Mouse (Mus musculus): Measurements from ENCODE around the gene Krtcap2. TPM values are rescaled to one million over a fixed set of nuclear protein-coding genes. Genes with fewer than 3 reads are reported as not detected.
A peak's percentile ranks its signal among the peaks of the same experiment; 100 is the strongest.

The Krtcap2 gene
- polyA plus RNA-seq, 1 experiment from 2014 or later: 244 TPM

- WGBS: under 1% methylated on average over 29 of the region's 29 CpGs
These were observed 34.4 kb downstream of the Krtcap2 start for GRCm38 (mm10) chr3:89280050-89280605.

DNA sequence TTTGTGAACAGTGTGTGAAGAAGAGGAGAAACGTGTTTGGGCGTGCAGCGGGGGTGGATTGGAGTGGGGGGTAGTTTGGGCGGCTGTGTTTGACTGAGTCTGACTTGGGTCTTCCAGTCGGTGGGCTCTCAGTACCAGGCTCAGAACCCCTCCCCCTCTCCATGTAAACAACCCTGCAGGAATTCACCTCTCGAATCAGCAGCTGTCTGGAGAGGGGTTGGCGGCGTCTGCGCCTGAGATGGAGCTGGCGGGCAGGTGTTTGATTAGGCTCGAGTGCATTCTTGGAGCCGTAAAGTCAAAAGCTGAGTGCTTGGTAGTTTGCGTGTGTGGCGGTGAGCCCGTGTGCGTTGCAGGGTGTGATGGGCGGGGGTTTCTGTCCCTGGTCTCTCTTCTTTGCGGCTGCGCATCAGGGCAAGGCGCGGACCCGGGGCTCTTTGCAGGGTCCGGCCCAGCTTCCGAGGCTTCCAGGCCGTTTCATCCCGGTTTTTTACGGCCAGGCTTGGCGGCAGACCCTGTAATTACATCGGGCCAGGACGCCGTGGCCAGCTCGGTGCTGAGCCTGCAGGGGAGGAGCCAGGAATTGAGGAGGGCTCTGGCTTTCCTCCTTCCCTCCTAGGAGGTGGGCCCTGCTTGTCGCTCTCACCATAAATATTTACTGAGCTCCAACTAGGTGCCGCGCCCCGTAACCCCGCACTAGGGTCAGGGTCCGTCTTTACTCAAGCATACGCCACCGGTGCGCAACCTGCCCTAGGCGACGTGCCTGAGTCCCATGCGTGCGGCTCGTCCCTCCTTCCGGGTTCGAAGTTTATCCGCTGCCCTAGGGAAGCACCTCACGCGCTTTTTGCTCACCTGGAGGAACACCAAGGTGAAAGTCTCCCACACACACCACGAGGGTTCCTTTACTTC is 35.1 kb downstream of the Krtcap2 start, which contains the start of gene Efna1:
Efna1 (minus strand) TSS at position 537 of the 906 bp plus-strand sequence.
- Histone ChIP-seq H3K9me3 (no peaks in the 10 kb centered on the region), H3K36me3 (replicated peaks) (peaks cover 4% of the 10 kb centered on the region; the same call in 1 of the 2 replicates), H3K27ac (replicated peaks) (peak within 1 kb of the TSS; percentile 86), H3K4me1 (peaks cover 75% of the 10 kb centered on the region), H3K27me3 (replicated peaks; ENCODE audit: low read depth, poor library complexity, severe bottlenecking) (peaks cover 75% of the 10 kb centered on the region), H3K4me3 (peak within 1 kb of the TSS; percentile 65)
- WGBS: under 1% methylated on average over 52 of the region's 52 CpGs
- peak; percentile 70 for DNase-seq (ENCODE audit: low spot score)

More at GRCm38 (mm10) chr3:89280050-89280605, 34.4 kb downstream of the Krtcap2 start:
- Histone ChIP-seq H3K27ac (replicated peaks) (peak overlapping the region; percentile 86; the same call in 1 of the 2 replicates), H3K4me3 (peak overlapping the region; percentile 65), H3K4me1 (peaks cover 71% of the 10 kb centered on the region), H3K36me3 (replicated peaks) (peaks cover 11% of the 10 kb centered on the region), H3K9me3 (no peaks in the 10 kb centered on the region), H3K27me3 (replicated peaks; ENCODE audit: low read depth, poor library complexity, severe bottlenecking) (peaks cover 80% of the 10 kb centered on the region)
- DNase-seq (ENCODE audit: low spot score): no peak

DNA sequence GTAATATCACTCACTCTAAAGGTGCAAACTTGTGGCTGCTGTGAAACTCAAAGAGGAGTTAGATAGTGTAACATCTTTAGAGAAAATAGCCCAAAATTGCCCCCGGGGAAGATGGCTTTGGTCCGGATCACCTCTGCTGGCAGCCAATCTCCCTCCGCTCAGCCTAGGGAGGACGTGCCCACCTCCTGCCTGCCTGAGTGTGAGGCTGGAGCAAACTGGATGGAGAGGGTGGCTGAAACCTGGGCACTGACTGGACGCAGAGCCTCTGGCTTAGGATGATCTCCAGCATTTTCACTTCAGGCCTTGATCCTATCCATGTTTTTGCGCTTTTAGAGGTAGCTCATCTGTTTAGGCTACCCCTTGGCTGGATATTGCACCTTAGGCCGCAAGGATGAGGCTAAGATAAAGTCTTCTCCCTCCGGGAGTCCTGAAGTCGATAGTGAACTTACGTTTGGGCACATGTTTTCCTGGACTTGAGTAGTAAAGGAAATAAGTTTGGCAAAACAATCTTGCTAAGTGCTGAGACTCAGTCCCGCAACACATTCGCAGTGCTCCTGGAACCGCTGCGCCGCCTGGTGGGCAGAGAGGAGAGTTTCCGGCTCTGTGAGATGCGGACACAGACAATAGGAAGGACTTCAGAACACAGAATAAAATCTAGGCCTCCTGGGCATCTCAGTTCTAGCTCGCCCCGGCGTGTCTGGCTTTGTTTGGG is 36.0 kb downstream of the Krtcap2 start:
- peak; percentile 90 for DNase-seq (ENCODE audit: low spot score)
- Histone ChIP-seq H3K27ac (replicated peaks) (peak overlapping the region; percentile 86), H3K9me3 (no peaks in the 10 kb centered on the region), H3K36me3 (replicated peaks) (no peaks in the 10 kb centered on the region), H3K4me1 (peaks cover 72% of the 10 kb centered on the region), H3K4me3 (peak overlapping the region; percentile 65), H3K27me3 (replicated peaks; ENCODE audit: low read depth, poor library complexity, severe bottlenecking) (peaks cover 66% of the 10 kb centered on the region)
- WGBS: 11% methylated on average over 20 of the region's 20 CpGs

GRCm38 (mm10) chr3:89282291-89282643 is 36.5 kb downstream of the Krtcap2 start:
- no peak overlapping the region for H3K4me3 ChIP-seq
- H3K9me3 ChIP-seq: no peaks in the 10 kb centered on the region
- DNase-seq (ENCODE audit: low spot score): no peak
- peaks cover 61% of the 10 kb centered on the region for H3K27me3 ChIP-seq (replicated peaks; ENCODE audit: low read depth, poor library complexity, severe bottlenecking)
- WGBS: 23% methylated on average over 4 of the region's 4 CpGs
- peak overlapping the region; percentile 70 for H3K27ac ChIP-seq (replicated peaks)
- H3K4me1 ChIP-seq: peaks cover 72% of the 10 kb centered on the region
- H3K36me3 ChIP-seq (replicated peaks): no peaks in the 10 kb centered on the region

- Histone ChIP-seq H3K27ac (replicated peaks) (no peak overlapping the region), H3K4me3 (no peak overlapping the region), H3K9me3 (no peaks in the 10 kb centered on the region), H3K27me3 (replicated peaks; ENCODE audit: low read depth, poor library complexity, severe bottlenecking) (peaks cover 41% of the 10 kb centered on the region), H3K36me3 (replicated peaks) (no peaks in the 10 kb centered on the region), H3K4me1 (peaks cover 72% of the 10 kb centered on the region)
- DNase-seq (ENCODE audit: low spot score): no peak
- WGBS: 88% methylated on average over 3 of the region's 3 CpGs
These were observed 38.5 kb downstream of the Krtcap2 start for GRCm38 (mm10) chr3:89284261-89284660.

DNA sequence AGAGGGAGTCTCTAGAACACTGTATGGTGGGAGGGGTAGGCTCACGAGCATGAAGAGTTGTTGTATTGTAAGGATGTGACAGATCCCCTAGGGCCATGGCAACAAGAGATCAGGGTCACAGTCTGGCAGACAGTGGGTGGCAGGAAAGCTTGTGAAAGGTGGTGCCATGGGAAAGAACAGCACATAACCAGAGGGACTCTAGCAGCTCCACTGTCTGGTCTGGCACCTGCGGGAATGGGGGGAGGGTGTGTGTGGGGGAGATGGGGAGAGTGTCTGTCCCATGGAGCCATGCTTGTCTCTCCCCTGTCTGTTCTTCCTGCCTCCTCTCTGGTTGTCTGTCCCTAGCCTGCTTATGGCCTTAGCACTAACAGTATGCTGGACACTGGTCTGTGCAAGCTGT is 39.8 kb downstream of the Krtcap2 start:
- WGBS: 38% methylated on average over 2 of the region's 2 CpGs
- Histone ChIP-seq H3K27me3 (replicated peaks; ENCODE audit: low read depth, poor library complexity, severe bottlenecking) (peaks cover 28% of the 10 kb centered on the region), H3K27ac (replicated peaks) (no peak overlapping the region), H3K9me3 (no peaks in the 10 kb centered on the region), H3K4me3 (no peak overlapping the region), H3K36me3 (replicated peaks) (no peaks in the 10 kb centered on the region), H3K4me1 (peaks cover 60% of the 10 kb centered on the region)
- no peak for DNase-seq (ENCODE audit: low spot score)

- Histone ChIP-seq H3K27me3 (replicated peaks; ENCODE audit: low read depth, poor library complexity, severe bottlenecking) (peaks cover 14% of the 10 kb centered on the region), H3K36me3 (replicated peaks) (no peaks in the 10 kb centered on the region), H3K4me1 (peaks cover 46% of the 10 kb centered on the region), H3K9me3 (no peaks in the 10 kb centered on the region), H3K27ac (replicated peaks) (0 out of 2 replicates have a peak overlapping the region, but pooled peaks have one; percentile 2), H3K4me3 (no peak overlapping the region)
- WGBS: 48% methylated on average over 5 of the region's 5 CpGs
- DNase-seq (ENCODE audit: low spot score): no peak
These were observed 41.5 kb downstream of the Krtcap2 start for GRCm38 (mm10) chr3:89287286-89287685.

- H3K27me3 ChIP-seq (replicated peaks; ENCODE audit: low read depth, poor library complexity, severe bottlenecking): peaks cover 14% of the 10 kb centered on the region
- H3K27ac ChIP-seq (replicated peaks): no peak overlapping the region; the same call in 1 of the 2 replicates
- H3K4me1 ChIP-seq: peaks cover 46% of the 10 kb centered on the region
- no peak overlapping the region for H3K4me3 ChIP-seq
- DNase-seq (ENCODE audit: low spot score): no peak
- H3K36me3 ChIP-seq (replicated peaks): no peaks in the 10 kb centered on the region
- WGBS: 55% methylated on average over 7 of the region's 7 CpGs
- H3K9me3 ChIP-seq: no peaks in the 10 kb centered on the region
These were observed 42.8 kb downstream of the Krtcap2 start for GRCm38 (mm10) chr3:89288503-89288928.

GRCm38 (mm10) chr3:89291874-89292273 is 46.1 kb downstream of the Krtcap2 start:
- Histone ChIP-seq H3K4me1 (peaks cover 28% of the 10 kb centered on the region), H3K9me3 (no peaks in the 10 kb centered on the region), H3K27me3 (replicated peaks; ENCODE audit: low read depth, poor library complexity, severe bottlenecking) (no peaks in the 10 kb centered on the region), H3K4me3 (no peak overlapping the region), H3K27ac (replicated peaks) (no peak overlapping the region), H3K36me3 (replicated peaks) (no peaks in the 10 kb centered on the region)
- no peak for DNase-seq (ENCODE audit: low spot score)
- WGBS: 77% methylated on average over 10 of the region's 10 CpGs

GRCm38 (mm10) chr3:89292303-89292702 is 46.5 kb downstream of the Krtcap2 start:
- Histone ChIP-seq H3K36me3 (replicated peaks) (no peaks in the 10 kb centered on the region), H3K27me3 (replicated peaks; ENCODE audit: low read depth, poor library complexity, severe bottlenecking) (no peaks in the 10 kb centered on the region), H3K9me3 (no peaks in the 10 kb centered on the region), H3K4me3 (no peak overlapping the region), H3K4me1 (peaks cover 24% of the 10 kb centered on the region), H3K27ac (replicated peaks) (no peak overlapping the region)
- DNase-seq (ENCODE audit: low spot score): no peak
- WGBS: 76% methylated on average over 5 of the region's 5 CpGs

DNA sequence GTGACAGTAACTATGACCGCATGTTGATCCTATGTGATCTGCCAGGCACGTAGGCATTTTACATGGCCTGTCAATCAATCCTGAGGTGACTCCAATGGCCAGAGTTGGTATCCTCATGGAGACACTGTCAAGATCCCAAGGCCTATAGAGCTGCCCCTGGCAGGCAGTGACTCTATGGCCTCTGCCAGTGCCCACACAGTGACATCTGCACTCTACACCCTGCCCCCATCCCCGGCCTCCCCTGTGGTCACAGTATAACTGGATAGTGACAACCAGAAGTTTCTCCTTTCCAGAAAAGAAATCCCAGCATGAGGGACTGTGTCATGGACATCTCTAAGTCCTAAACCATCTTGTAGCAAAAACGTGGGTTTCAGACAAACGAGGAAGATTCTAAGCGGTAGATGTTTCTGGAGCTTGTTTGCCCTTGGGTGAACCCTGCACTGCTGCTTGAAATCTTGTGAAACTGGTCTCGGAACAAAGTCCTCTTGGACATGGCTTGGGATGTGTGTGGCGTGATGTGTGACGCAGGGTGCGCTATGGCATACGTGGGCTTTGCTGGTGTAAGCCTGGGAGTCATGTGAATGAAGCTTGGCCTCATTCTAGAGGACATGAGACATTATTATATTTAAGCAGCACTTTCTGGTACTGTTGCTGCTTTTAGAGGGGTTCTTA is 47.6 kb downstream of the Krtcap2 start:
- Histone ChIP-seq H3K27me3 (replicated peaks; ENCODE audit: low read depth, poor library complexity, severe bottlenecking) (no peaks in the 10 kb centered on the region), H3K36me3 (replicated peaks) (no peaks in the 10 kb centered on the region), H3K4me1 (peaks cover 13% of the 10 kb centered on the region), H3K9me3 (no peaks in the 10 kb centered on the region), H3K4me3 (no peak overlapping the region), H3K27ac (replicated peaks) (no peak overlapping the region)
- 92% methylated on average over 11 of the region's 11 CpGs for WGBS
- DNase-seq (ENCODE audit: low spot score): no peak

- Histone ChIP-seq H3K4me1 (peaks cover 9% of the 10 kb centered on the region), H3K27ac (replicated peaks) (no peak overlapping the region), H3K4me3 (no peak overlapping the region), H3K36me3 (replicated peaks) (no peaks in the 10 kb centered on the region), H3K27me3 (replicated peaks; ENCODE audit: low read depth, poor library complexity, severe bottlenecking) (peaks cover 6% of the 10 kb centered on the region), H3K9me3 (no peaks in the 10 kb centered on the region)
- 78% methylated on average over 5 of the region's 5 CpGs for WGBS
- no peak for DNase-seq (ENCODE audit: low spot score)
These were observed 48.4 kb downstream of the Krtcap2 start for GRCm38 (mm10) chr3:89294195-89294594.
